ENCODE assay signal across 8 mouse cellular contexts in the genomic region with DNA sequence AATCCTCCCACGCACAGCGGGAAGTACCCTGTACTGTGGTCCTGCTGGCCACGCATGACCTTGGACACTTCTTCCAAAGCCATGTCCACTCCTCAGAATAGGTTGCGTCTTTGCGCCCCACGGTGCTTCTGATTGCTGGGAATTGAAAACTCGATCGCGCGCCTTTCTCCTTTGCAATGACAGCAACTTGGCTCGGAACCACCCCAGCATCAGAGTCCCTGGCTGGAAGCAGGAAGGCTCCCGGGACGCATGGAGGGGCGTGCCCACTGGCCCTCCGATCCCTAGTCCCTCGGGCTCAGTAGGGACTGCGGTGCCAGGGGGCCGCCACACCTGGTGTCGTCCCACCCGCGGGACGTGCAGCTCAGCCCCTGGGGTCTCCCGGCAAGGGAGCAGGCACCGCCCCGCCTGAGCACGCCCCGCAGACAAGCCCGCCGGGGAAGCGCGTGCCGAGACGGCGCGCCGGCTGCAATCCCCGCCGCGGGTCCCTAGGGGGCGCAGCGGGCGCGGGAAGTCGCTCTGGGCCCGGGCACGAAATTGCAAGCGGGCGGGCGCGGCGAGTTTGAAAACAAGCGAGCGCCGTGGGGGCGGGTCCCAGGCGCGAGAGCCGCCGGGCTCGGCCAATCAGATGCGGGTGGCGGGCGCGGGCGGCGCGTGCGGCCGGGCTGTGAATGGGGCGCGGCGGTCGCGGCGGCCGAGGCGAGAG. TPM values are rescaled to one million over a fixed set of nuclear protein-coding genes. Genes with fewer than 3 reads are reported as not detected.
DNase-seq lines count a peak whose midpoint lies in the region; ATAC-seq lines count a peak whose summit lies in the region.

Gene Sdk1 (plus strand): TSS at position 650 of the 703 bp plus-strand sequence.

- H3K4me1 ChIP-seq in megakaryocyte, embryonic 14.5 days = peaks cover 19% of the 10 kb centered on the region

- peak; percentile 87 for DNase-seq in adrenal gland, adult 8-10 months
- peak; percentile 95 for DNase-seq in embryo, embryonic 10 days (ENCODE audit: low spot score)
- peak; percentile 96 for DNase-seq in gastrocnemius, postnatal 25 days
- DNase-seq in left cerebral cortex, adult 8-10 months (ENCODE audit: low spot score in 2 of 2) = peak; percentile 81 to 88
- peak; percentile 95 to 97 for DNase-seq in right cerebral cortex, postnatal 10 days (ENCODE audit: low spot score in 2 of 2)
- DNase-seq in urinary bladder, postnatal 10 days (ENCODE audit: low spot score) = peak; percentile 90

- no peaks in the 10 kb centered on the region for H3K36me3 ChIP-seq in megakaryocyte, embryonic 14.5 days (replicated peaks; ENCODE audit: low read length)

- peak; percentile 92 for ATAC-seq in inflammation-experienced regulatory T-cells, adult 6 months

- peaks cover 7% of the 10 kb centered on the region; the same call in 1 of the 2 replicates for H3K9me3 ChIP-seq in megakaryocyte, embryonic 14.5 days

- peaks cover 65% of the 10 kb centered on the region for H3K27me3 ChIP-seq in megakaryocyte, embryonic 14.5 days (replicated peaks)

- H3K4me3 ChIP-seq in megakaryocyte, embryonic 14.5 days (replicated peaks) = peak within 1 kb of the TSS; percentile 91

RNA-seq across cellular contexts. Expression of gene Sdk1, which starts in this region (rescaled TPM):
- 10 to 100 TPM in 2 of 4 experiments, 1 to 10 TPM in 2; 5.8 to 20.8 (median 13.6) TPM for total RNA-seq in adrenal gland, adult 8-10 months (2022)
- 1 to 10 TPM; 2.3 to 2.5 TPM for total RNA-seq in gastrocnemius, postnatal 25 days (2021)
- polyA plus RNA-seq in inflammation-experienced regulatory T-cells, adult 6 months (2017; shearing (Covaris generic)) = not detected
- total RNA-seq in left cerebral cortex, adult 8-10 months (2022) = 10 to 100 TPM in 3 of 4 experiments, 1 to 10 TPM in 1; 8.6 to 11.7 (median 10.4) TPM
- not detected in 2 replicates for polyA plus RNA-seq in megakaryocyte, embryonic 14.5 days (2012; ENCODE audit: insufficient read depth, low replicate concordance)

Comparison
In these comparisons a context has a peak if more than half of its experiments do, and no peak if none do; other contexts are left out.
1. Peak in every context shown above with its lines: DNase-seq, ATAC-seq and H3K4me3 ChIP-seq.
2. Peak in ATAC-seq in inflammation-experienced regulatory T-cells, adult 6 months; RNA of the gene not detected or under 1 TPM.